Mouse (Mus musculus): ENCODE measurements at regions not wholly inside any gene's neighbourhood (a gene's known extent, or its start where the extent isn't known, plus 50 kb on each side); places are given as distances from the start of the nearest gene placed in this dataset.

DNA sequence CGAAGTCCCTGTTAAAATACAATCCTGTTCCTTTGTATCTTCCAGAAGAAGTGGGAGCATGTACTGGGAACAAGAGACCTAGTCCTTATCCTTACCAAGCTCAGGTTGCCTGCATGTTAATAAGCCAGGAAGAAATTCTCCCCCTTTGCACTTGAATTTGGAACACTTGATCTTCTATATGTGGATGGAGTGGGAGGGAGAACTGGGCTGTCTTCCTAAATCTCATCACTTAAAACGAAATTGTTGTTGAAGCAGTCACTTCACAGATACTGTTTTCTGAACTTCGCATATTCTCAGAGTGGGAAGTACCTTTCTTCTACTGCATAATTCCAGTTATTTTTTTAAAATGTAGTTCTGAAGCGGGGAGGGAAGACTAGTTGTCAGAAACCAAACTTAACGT is 305.7 kb upstream of the Tank start:
- TF ChIP-seq MAX (IDR thresholded peaks at IDR 0.05) (no peak), CTCF (IDR thresholded peaks at IDR 0.05; ENCODE audit: control insufficient read depth, insufficient read depth, insufficient read length) (no peak), USF1 (IDR thresholded peaks at IDR 0.05; ENCODE audit: low read depth) (no peak)

Data from C2C12 (cell line).